Mouse (Mus musculus) CH12.LX (cell line): ENCODE data around the gene Tuba8.

ENCODE experiments used
- BHLHE40 ChIP-seq: IDR thresholded peaks from 2 replicates; pipeline ENCODE4 v1.6.1; 2011; ENCODE audit warnings: mild to moderate bottlenecking, low read depth, low read length, improper control_type of control experiment
- CTCF ChIP-seq, 2 experiments: IDR thresholded peaks in 1 of 2; conservative IDR thresholded peaks in 1 of 2; 2 replicates each; pipeline ENCODE4 v1.5.1; 2011 to 2012; ENCODE audit warnings: low read depth in 2 of 2, low read length in 2 of 2, improper control_type of control experiment in 1 of 2, inconsistent platforms in 1 of 2, mild to moderate bottlenecking in 1 of 2, moderate library complexity in 1 of 2
- E2F4 ChIP-seq: IDR thresholded peaks from 2 replicates; pipeline ENCODE4 v1.6.1; 2011; ENCODE audit warnings: low read depth, low read length, improper control_type of control experiment; ENCODE audit not compliant: insufficient replicate concordance
- EP300 ChIP-seq: IDR thresholded peaks from 2 replicates; pipeline ENCODE4 v1.6.1; 2011; ENCODE audit warnings: low read length, improper control_type of control experiment
- GABPA ChIP-seq: IDR thresholded peaks from 2 replicates; pipeline ENCODE4 v1.6.1; 2012; ENCODE audit warnings: low read depth, low read length, improper control_type of control experiment, inconsistent platforms; ENCODE audit not compliant: insufficient replicate concordance
- HCFC1 ChIP-seq: IDR thresholded peaks from 2 replicates; pipeline ENCODE4 v1.6.1; 2012; ENCODE audit warnings: low read depth, mild to moderate bottlenecking, inconsistent platforms, low read length, improper control_type of control experiment
- JUND ChIP-seq: conservative IDR thresholded peaks from 2 replicates; pipeline ENCODE4 v1.6.1; 2011; ENCODE audit warnings: low read depth, low read length, improper control_type of control experiment
- NELFE ChIP-seq: IDR thresholded peaks from 2 replicates; pipeline ENCODE4 v1.6.1; 2011; ENCODE audit warnings: low read depth, low read length, improper control_type of control experiment
- POLR2A ChIP-seq: IDR thresholded peaks from 2 replicates; pipeline ENCODE4 v1.6.1; 2011; ENCODE audit warnings: low read depth, mild to moderate bottlenecking, improper control_type of control experiment, low read length
- POLR2AphosphoS2 ChIP-seq: IDR thresholded peaks from 2 replicates; pipeline ENCODE4 v1.6.1; 2011; ENCODE audit warnings: low read depth, low read length, improper control_type of control experiment
- RAD21 ChIP-seq: IDR thresholded peaks from 2 replicates; pipeline ENCODE4 v1.6.1; 2011; ENCODE audit warnings: low read depth, mild to moderate bottlenecking, low read length, improper control_type of control experiment, moderate library complexity
- RCOR1 ChIP-seq: conservative IDR thresholded peaks from 2 replicates; pipeline ENCODE4 v1.6.1; 2012; ENCODE audit warnings: low read depth, mild to moderate bottlenecking, inconsistent platforms, low read length, improper control_type of control experiment
- USF1 ChIP-seq: IDR thresholded peaks from 2 replicates; pipeline ENCODE4 v1.6.1; 2014; ENCODE audit warnings: low read depth, mild to moderate bottlenecking, inconsistent platforms, low read length, improper control_type of control experiment
- ZC3H11A ChIP-seq: IDR thresholded peaks from 2 replicates; pipeline ENCODE4 v1.6.1; 2012; ENCODE audit warnings: low read depth, mild to moderate bottlenecking, inconsistent platforms, low read length, improper control_type of control experiment

DNA sequence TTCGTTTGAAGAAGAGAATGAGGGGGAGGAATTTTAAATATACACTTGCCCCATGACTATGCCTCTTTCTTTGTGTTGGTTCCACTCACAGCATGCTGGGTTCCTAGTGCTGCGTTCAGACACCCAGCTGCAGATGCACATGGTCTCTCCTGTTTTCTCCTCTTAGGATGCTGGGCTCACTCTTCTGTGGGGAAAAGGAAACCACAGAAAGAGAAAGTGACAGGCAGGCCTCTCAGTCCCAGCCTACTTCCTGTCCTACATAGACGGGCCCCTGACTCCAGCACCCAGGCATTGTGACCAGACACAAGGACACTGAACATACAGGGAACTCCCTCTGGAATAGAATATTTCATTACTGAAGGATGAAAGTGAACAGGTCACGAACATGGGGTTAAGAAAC is 15.5 kb downstream of the Tuba8 start:
- TF ChIP-seq HCFC1 (no peak), BHLHE40 (peak; percentile 52; the same call in 1 of the 2 replicates), RCOR1 (no peak), JUND (no peak), RAD21 (no peak), E2F4 (no peak), CTCF (conservative IDR thresholded peaks at IDR 0.05 in 1 of 2, IDR thresholded peaks at IDR 0.05 in 1 of 2; ENCODE audit: low read depth in 2 of 2, low read length in 2 of 2) (no peak), EP300 (peak; percentile 27; the same call in 1 of the 2 replicates), NELFE (no peak), POLR2AphosphoS2 (no peak), POLR2A (no peak), GABPA (no peak), ZC3H11A (no peak), USF1 (no peak)
